Mouse (Mus musculus) MEL (cell line): Measurements from ENCODE around the gene Pfkm.

Source experiments
- CHD2 ChIP-seq: IDR thresholded peaks from 2 replicates; pipeline ENCODE4 v1.6.1; 2011; ENCODE audit warnings: low read length, improper control_type of control experiment
- CTCF ChIP-seq, 3 experiments: IDR thresholded peaks in 2 of 3; conservative IDR thresholded peaks in 1 of 3; 2 replicates each; pipeline ENCODE4 v1.5.1; 2011 to 2012; ENCODE audit warnings: low read length in 3 of 3, low read depth in 2 of 3, mild to moderate bottlenecking in 2 of 3, improper control_type of control experiment in 1 of 3, inconsistent platforms in 1 of 3, mixed read lengths in 1 of 3, moderate library complexity in 1 of 3; ENCODE audit not compliant: control insufficient read depth in 1 of 3, insufficient read depth in 1 of 3, poor library complexity in 1 of 3, severe bottlenecking in 1 of 3
- E2F4 ChIP-seq: IDR thresholded peaks from 2 replicates; pipeline ENCODE4 v1.6.1; 2011; ENCODE audit warnings: low read depth, low read length, improper control_type of control experiment, borderline replicate concordance
- MAFK ChIP-seq: IDR thresholded peaks from 2 replicates; pipeline ENCODE4 v1.6.1; 2011; ENCODE audit warnings: low read depth, mild to moderate bottlenecking, low read length, improper control_type of control experiment, borderline replicate concordance
- MYC ChIP-seq: IDR thresholded peaks from 2 replicates; pipeline ENCODE4 v1.6.1; 2011; ENCODE audit warnings: low read depth, mild to moderate bottlenecking, low read length, improper control_type of control experiment, moderate library complexity
- NRF1 ChIP-seq: IDR thresholded peaks from 2 replicates; pipeline ENCODE4 v1.6.1; 2014; ENCODE audit warnings: low read depth, mild to moderate bottlenecking, inconsistent platforms, low read length, improper control_type of control experiment, moderate library complexity; ENCODE audit not compliant: poor library complexity, insufficient read depth, severe bottlenecking
- TCF12 ChIP-seq: IDR thresholded peaks from 2 replicates; pipeline ENCODE4 v1.6.1; 2014; ENCODE audit warnings: low read depth, mild to moderate bottlenecking, inconsistent platforms, low read length, improper control_type of control experiment, moderate library complexity
- UBTF ChIP-seq: IDR thresholded peaks from 2 replicates; pipeline ENCODE4 v1.6.1; 2012; ENCODE audit warnings: low read depth, mild to moderate bottlenecking, inconsistent platforms, low read length, improper control_type of control experiment, moderate library complexity, borderline replicate concordance; ENCODE audit not compliant: insufficient read depth

GRCm38 (mm10) chr15:98131942-98132655 lies 39.7 kb downstream of the Pfkm start:
- TF ChIP-seq CHD2 (no peak), CTCF (IDR thresholded peaks at IDR 0.05 in 2 of 3, conservative IDR thresholded peaks at IDR 0.05 in 1 of 3; ENCODE audit: control insufficient read depth in 1 of 3, insufficient read depth in 1 of 3, low read depth in 2 of 3, low read length in 3 of 3, poor library complexity in 1 of 3, severe bottlenecking in 1 of 3) (no peak), MYC (no peak), E2F4 (no peak), TCF12 (no peak), UBTF (no peak), MAFK (no peak), NRF1 (no peak)
